Mouse (Mus musculus) bone marrow, adult 2 months (tissue): ENCODE data around the gene Sufu.

ENCODE experiments used
- CTCF ChIP-seq: fragments of 200-500 bp; IDR thresholded peaks from 2 replicates; pipeline ENCODE4 v1.5.1; 2011; ENCODE audit warnings: low read length, control low read depth; ENCODE audit not compliant: control insufficient read depth, insufficient read depth
- POLR2A ChIP-seq: fragments of 200-500 bp; IDR thresholded peaks from 2 replicates; pipeline ENCODE4 v1.6.1; 2011; ENCODE audit warnings: low read depth, mild to moderate bottlenecking, control low read depth, low read length, borderline replicate concordance; ENCODE audit not compliant: control insufficient read depth

DNA sequence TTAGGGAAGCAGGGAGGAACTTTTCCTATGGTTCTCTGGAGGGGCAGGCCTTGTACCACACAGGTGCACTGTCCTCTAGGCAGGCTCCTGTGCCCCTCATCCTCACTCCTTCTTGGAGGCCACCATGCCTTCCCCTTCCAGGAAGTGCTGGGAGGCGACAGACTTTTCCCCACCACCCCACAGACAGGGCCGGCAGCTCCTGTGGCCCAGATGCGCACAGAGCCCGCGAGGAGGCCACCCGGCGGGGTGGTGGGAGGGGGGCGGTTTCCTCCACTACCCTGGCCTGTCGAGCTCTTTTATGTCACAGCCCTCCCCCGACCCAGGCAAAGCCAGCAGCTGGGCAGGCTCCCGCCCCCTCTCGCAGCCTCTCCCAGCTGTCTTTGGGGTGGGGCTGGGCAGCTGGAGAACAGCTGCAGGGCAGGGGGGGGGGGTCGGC is 121.7 kb downstream of the Sufu start:
- TF ChIP-seq CTCF, result no peak
- no peak for TF ChIP-seq POLR2A
